Mouse (Mus musculus) limb, embryonic 14.5 days (tissue): ENCODE results near the gene Ackr3. TPM values are rescaled to one million over a fixed set of nuclear protein-coding genes. Genes with fewer than 3 reads are reported as not detected.

Experiments used
- ATAC-seq: fragments of 200-750 bp; cut with Nextera tagmentation; 2 replicates; pipeline ENCODE4 v1.8.0; 2017; ENCODE audit warnings: low read depth, moderate number of reproducible peaks, moderate TSS enrichment; ENCODE audit not compliant: low FRiP score
- DNase-seq: peaks from one replicate; pipeline ENCODE4 v3.0.0-alpha.2; 2015; ENCODE audit warnings: low spot score
- H3K27ac ChIP-seq: fragments of 300-500 bp; sonication (generic); replicated peaks from 2 replicates; pipeline ENCODE4 v1.5.1; 2014; ENCODE audit warnings: low read depth, mild to moderate bottlenecking, low read length, moderate library complexity, mixed read lengths
- H3K27me3 ChIP-seq: fragments of 300-500 bp; sonication (generic); 2 replicates; pipeline ENCODE4 v1.6.1; 2014; ENCODE audit warnings: low read length, mixed read lengths; ENCODE audit not compliant: control insufficient read depth, insufficient read depth
- H3K36me3 ChIP-seq: fragments of 300-500 bp; sonication (generic); 2 replicates; pipeline ENCODE4 v1.6.1; 2014; ENCODE audit warnings: mild to moderate bottlenecking, low read length, moderate library complexity, mixed read lengths; ENCODE audit not compliant: control insufficient read depth, insufficient read depth
- H3K4me1 ChIP-seq: fragments of 300-500 bp; sonication (generic); 2 replicates; pipeline ENCODE4 v1.6.1; 2014; ENCODE audit warnings: antibody characterized with exemption, low read length, mixed read lengths; ENCODE audit not compliant: control insufficient read depth, insufficient read depth
- H3K4me2 ChIP-seq: fragments of 300-500 bp; sonication (generic); replicated peaks from 2 replicates; pipeline ENCODE4 v1.6.1; 2014; ENCODE audit warnings: low read depth, mild to moderate bottlenecking, low read length, moderate library complexity; ENCODE audit not compliant: severe bottlenecking
- H3K4me3 ChIP-seq: fragments of 300-500 bp; sonication (generic); replicated peaks from 2 replicates; pipeline ENCODE4 v1.5.1; 2014; ENCODE audit warnings: low read length
- H3K9ac ChIP-seq: fragments of 300-500 bp; sonication (generic); 2 replicates; pipeline ENCODE4 v1.6.1; 2014; ENCODE audit warnings: mild to moderate bottlenecking, low read depth, low read length, moderate library complexity; ENCODE audit not compliant: severe bottlenecking
- H3K9me3 ChIP-seq: fragments of 300-500 bp; sonication (generic); 2 replicates; pipeline ENCODE4 v1.6.1; 2016; ENCODE audit warnings: low read length; ENCODE audit not compliant: control insufficient read depth
- POLR2A ChIP-seq: fragments of 200-500 bp; IDR thresholded peaks from 2 replicates; pipeline ENCODE4 v1.8.0; 2012; ENCODE audit warnings: inconsistent platforms, mild to moderate bottlenecking, moderate library complexity, borderline replicate concordance; ENCODE audit not compliant: insufficient read depth, insufficient read length; ENCODE audit errors: extremely low read depth
- WGBS: fragments of 180-500 bp; shearing (Covaris S2); extraction: QIAGEN DNeasy Blood & Tissue Kit; methylation state at CpG from one replicate; pipeline ENCODE4 v1.1.7; 2014; 5-methylcytosine and 5-hydroxymethylcytosine counted together
- polyA plus RNA-seq, 2 experiments: library from polyadenylated mRNA; depleted of rRNA in 1 of 2; stranded (reverse) in 1 of 2; unstranded in 1 of 2; fragments of >200 nt; fragmentation: Nextera tagmentation in 1 of 2; extraction: Ambion mirVana in 1 of 2; gene quantifications; 2 replicates each; pipeline versions ENCODE4 v1.2.1 to v1.2.3; 2012 to 2014

Ackr3 gene
- polyA plus RNA-seq, 2 experiments: 49.7 to 93.8 TPM

GRCm38 (mm10) chr1:90242444-90242989 lies 38.7 kb downstream of the Ackr3 start:
- H3K36me3 ChIP-seq: no peaks in the 10 kb centered on the region
- no peak overlapping the region for H3K4me3 ChIP-seq
- no peak for ATAC-seq
- H3K4me2 ChIP-seq: no peak overlapping the region
- H3K9ac ChIP-seq: no peak overlapping the region
- no peaks in the 10 kb centered on the region for H3K27me3 ChIP-seq
- H3K4me1 ChIP-seq: no peaks in the 10 kb centered on the region; the same call in none of the 2 replicates
- no peak for TF ChIP-seq POLR2A
- H3K27ac ChIP-seq: no peak overlapping the region
- H3K9me3 ChIP-seq: no peaks in the 10 kb centered on the region
- WGBS: 74% methylated on average over 8 of the region's 8 CpGs
- no peak for DNase-seq

GRCm38 (mm10) chr1:90244537-90244936 lies 40.8 kb downstream of the Ackr3 start:
- Histone ChIP-seq H3K9ac (no peak overlapping the region), H3K36me3 (no peaks in the 10 kb centered on the region), H3K27me3 (no peaks in the 10 kb centered on the region), H3K4me2 (no peak overlapping the region), H3K4me3 (no peak overlapping the region), H3K4me1 (peaks cover 5% of the 10 kb centered on the region), H3K27ac (no peak overlapping the region), H3K9me3 (no peaks in the 10 kb centered on the region)
- no peak for DNase-seq
- 85% methylated on average over 1 of the region's 1 CpGs for WGBS
- ATAC-seq: no peak
- TF ChIP-seq POLR2A: no peak

- Histone ChIP-seq H3K9ac (no peak overlapping the region), H3K27ac (no peak overlapping the region), H3K4me1 (peaks cover 7% of the 10 kb centered on the region), H3K4me3 (no peak overlapping the region), H3K27me3 (no peaks in the 10 kb centered on the region), H3K9me3 (no peaks in the 10 kb centered on the region), H3K36me3 (no peaks in the 10 kb centered on the region), H3K4me2 (no peak overlapping the region)
- no peak for ATAC-seq
- WGBS: 86% methylated on average over 7 of the region's 7 CpGs
- no peak for TF ChIP-seq POLR2A
- DNase-seq: no peak
These were observed 41.8 kb downstream of the Ackr3 start for GRCm38 (mm10) chr1:90245533-90245932.

GRCm38 (mm10) chr1:90246035-90246434 lies 42.3 kb downstream of the Ackr3 start:
- WGBS: 79% methylated on average over 8 of the region's 8 CpGs
- Histone ChIP-seq H3K4me2 (no peak overlapping the region), H3K4me3 (no peak overlapping the region), H3K36me3 (no peaks in the 10 kb centered on the region), H3K27me3 (no peaks in the 10 kb centered on the region), H3K27ac (no peak overlapping the region), H3K9me3 (no peaks in the 10 kb centered on the region), H3K9ac (no peak overlapping the region), H3K4me1 (peaks cover 8% of the 10 kb centered on the region)
- ATAC-seq: no peak
- TF ChIP-seq POLR2A: no peak
- DNase-seq: no peak

GRCm38 (mm10) chr1:90246800-90247199 lies 43.0 kb downstream of the Ackr3 start:
- 53% methylated on average over 1 of the region's 1 CpGs for WGBS
- DNase-seq (no peak), ATAC-seq (no peak)

GRCm38 (mm10) chr1:90247234-90247633 lies 43.5 kb downstream of the Ackr3 start:
- Histone ChIP-seq H3K27me3 (no peaks in the 10 kb centered on the region), H3K9ac (no peak overlapping the region), H3K4me1 (peaks cover 8% of the 10 kb centered on the region), H3K4me2 (no peak overlapping the region), H3K27ac (no peak overlapping the region), H3K4me3 (no peak overlapping the region), H3K9me3 (no peaks in the 10 kb centered on the region), H3K36me3 (no peaks in the 10 kb centered on the region)
- ATAC-seq (no peak), DNase-seq (no peak)
- no peak for TF ChIP-seq POLR2A
- 67% methylated on average over 4 of the region's 4 CpGs for WGBS

More at GRCm38 (mm10) chr1:90246800-90247199, 43.0 kb downstream of the Ackr3 start:
- Histone ChIP-seq H3K9me3 (no peaks in the 10 kb centered on the region), H3K4me3 (no peak overlapping the region), H3K4me2 (no peak overlapping the region), H3K27ac (no peak overlapping the region), H3K36me3 (no peaks in the 10 kb centered on the region), H3K27me3 (no peaks in the 10 kb centered on the region), H3K9ac (no peak overlapping the region), H3K4me1 (peaks cover 8% of the 10 kb centered on the region)
- no peak for TF ChIP-seq POLR2A
